Mouse (Mus musculus): ENCODE measurements around the gene Hspb8. TPM values are rescaled to one million over a fixed set of nuclear protein-coding genes. Genes with fewer than 3 reads are reported as not detected.

Hspb8 gene
- total and polyA plus RNA-seq, 3 experiments, result 0.16 TPM; not detected in 2

DNA sequence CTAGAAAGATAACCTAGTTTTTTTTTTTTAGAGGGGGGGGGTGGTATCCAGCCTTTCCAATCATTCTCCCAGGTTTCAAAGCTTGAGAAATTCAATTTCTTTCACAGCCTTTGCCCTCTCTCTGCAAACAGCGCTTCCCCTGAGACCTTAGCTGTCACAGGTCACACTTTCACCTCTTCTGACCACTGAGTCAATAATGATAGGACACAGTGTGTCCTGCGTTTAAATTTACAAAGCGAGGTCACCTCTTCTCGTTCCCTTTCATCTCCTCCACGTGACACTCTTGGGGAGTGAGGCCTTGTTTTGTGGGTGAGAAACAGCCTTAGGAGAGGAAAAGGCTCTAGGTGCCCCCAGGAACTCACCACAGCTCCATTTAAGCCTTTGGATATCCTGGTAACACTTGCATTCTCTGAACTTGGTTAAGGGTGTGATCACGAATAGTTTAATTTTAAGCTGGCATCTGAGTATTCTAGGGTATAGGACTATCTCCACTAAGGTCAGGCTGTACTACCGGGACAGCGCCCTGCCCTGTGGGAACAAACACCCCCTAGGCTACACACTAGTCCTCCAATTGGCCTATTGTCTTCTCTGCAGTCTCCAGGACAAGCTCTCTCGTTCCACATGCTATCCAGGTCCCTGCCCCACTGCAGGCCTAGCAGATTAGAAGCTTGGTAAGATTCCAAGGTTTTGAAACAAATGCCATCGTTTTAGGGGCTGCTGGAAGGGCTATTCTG is 23.1 kb upstream of the Hspb8 start:
- Histone ChIP-seq H3K4me3 (ENCODE audit: low read depth, low read length) (no peak overlapping the region), H3K27me3 (ENCODE audit: insufficient read depth, low read length) (no peaks in the 10 kb centered on the region), H3K36me3 (replicated peaks) (no peaks in the 10 kb centered on the region), H3K9me3 (replicated peaks) (peaks cover 80% of the 10 kb centered on the region), H3K4me1 (ENCODE audit: insufficient read depth, low read depth, low read length) (no peaks in the 10 kb centered on the region)
- ATAC-seq (ENCODE audit: extremely low read depth, insufficient number of reproducible peaks, low FRiP score, poor library complexity, severe bottlenecking), result no peak
- TF ChIP-seq TAL1 (conservative IDR thresholded peaks at IDR 0.05; ENCODE audit: low read depth, low read length) (no peak), GATA2 (IDR thresholded peaks at IDR 0.05; ENCODE audit: borderline replicate concordance, low read depth, low read length) (no peak), GATA1 (IDR thresholded peaks at IDR 0.05; ENCODE audit: borderline replicate concordance, low read length) (no peak), POLR2AphosphoS5 (IDR thresholded peaks at IDR 0.05; ENCODE audit: insufficient replicate concordance, low read depth, low read length) (no peak), CTCF (IDR thresholded peaks at IDR 0.05; ENCODE audit: low read depth, low read length) (no peak)
- DNase-seq (ENCODE audit: low spot score), result no peak

- Histone ChIP-seq H3K4me3 (ENCODE audit: low read depth, low read length) (no peak overlapping the region; the same call in 1 of the 2 replicates), H3K9me3 (replicated peaks) (peaks cover 78% of the 10 kb centered on the region), H3K27me3 (ENCODE audit: insufficient read depth, low read length) (no peaks in the 10 kb centered on the region), H3K36me3 (replicated peaks) (no peaks in the 10 kb centered on the region), H3K4me1 (ENCODE audit: insufficient read depth, low read depth, low read length) (no peaks in the 10 kb centered on the region)
- ATAC-seq (ENCODE audit: extremely low read depth, insufficient number of reproducible peaks, low FRiP score, poor library complexity, severe bottlenecking), result no peak
- DNase-seq (ENCODE audit: low spot score), result no peak
- no peak for TF ChIP-seq POLR2AphosphoS5 (IDR thresholded peaks at IDR 0.05; ENCODE audit: insufficient replicate concordance, low read depth, low read length)
- no peak for TF ChIP-seq GATA2 (IDR thresholded peaks at IDR 0.05; ENCODE audit: borderline replicate concordance, low read depth, low read length)
- TF ChIP-seq CTCF (IDR thresholded peaks at IDR 0.05; ENCODE audit: low read depth, low read length), result no peak
- no peak for TF ChIP-seq TAL1 (conservative IDR thresholded peaks at IDR 0.05; ENCODE audit: low read depth, low read length)
- no peak for TF ChIP-seq GATA1 (IDR thresholded peaks at IDR 0.05; ENCODE audit: borderline replicate concordance, low read length)
Observed at GRCm38 (mm10) chr5:116444517-116444916, 21.9 kb upstream of the Hspb8 start.

DNA sequence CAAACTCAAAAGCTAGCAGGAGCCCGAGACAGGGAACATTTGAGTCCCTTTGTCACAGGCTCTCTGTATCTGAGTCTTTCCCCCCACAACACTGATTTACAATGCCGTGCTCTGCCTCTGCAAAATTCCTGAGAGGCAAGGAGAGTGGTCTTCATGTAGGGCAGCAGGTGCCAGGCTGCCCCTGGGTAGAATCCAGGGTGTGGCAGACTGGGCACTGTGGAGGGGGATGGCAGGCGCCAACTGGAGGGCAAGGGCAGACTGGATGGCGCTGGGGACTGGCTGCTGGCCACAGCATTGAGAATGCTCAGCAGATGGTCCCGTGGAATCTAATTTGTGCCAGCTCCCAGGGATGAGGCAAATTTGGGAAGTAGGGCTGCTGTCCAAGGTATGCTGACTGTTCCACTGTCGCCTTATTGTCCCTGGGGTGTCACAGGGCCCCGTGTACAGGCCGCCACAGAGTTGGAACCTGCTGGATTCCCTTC is 20.8 kb upstream of the Hspb8 start:
- peaks cover 72% of the 10 kb centered on the region for H3K9me3 ChIP-seq (replicated peaks)
- DNase-seq (ENCODE audit: low spot score) (no peak), ATAC-seq (ENCODE audit: extremely low read depth, insufficient number of reproducible peaks, low FRiP score, poor library complexity, severe bottlenecking) (no peak)
- H3K36me3 ChIP-seq (replicated peaks), result no peaks in the 10 kb centered on the region
- no peaks in the 10 kb centered on the region for H3K27me3 ChIP-seq (ENCODE audit: insufficient read depth, low read length)
- no peaks in the 10 kb centered on the region for H3K4me1 ChIP-seq (ENCODE audit: insufficient read depth, low read depth, low read length)
- no peak for TF ChIP-seq GATA2 (IDR thresholded peaks at IDR 0.05; ENCODE audit: borderline replicate concordance, low read depth, low read length)
- TF ChIP-seq GATA1 (IDR thresholded peaks at IDR 0.05; ENCODE audit: borderline replicate concordance, low read length), result no peak
- no peak for TF ChIP-seq TAL1 (conservative IDR thresholded peaks at IDR 0.05; ENCODE audit: low read depth, low read length)
- no peak for TF ChIP-seq CTCF (IDR thresholded peaks at IDR 0.05; ENCODE audit: low read depth, low read length)
- no peak for TF ChIP-seq POLR2AphosphoS5 (IDR thresholded peaks at IDR 0.05; ENCODE audit: insufficient replicate concordance, low read depth, low read length)
- H3K4me3 ChIP-seq (ENCODE audit: low read depth, low read length), result no peak overlapping the region

GRCm38 (mm10) chr5:116442697-116443458 is 20.2 kb upstream of the Hspb8 start:
- H3K36me3 ChIP-seq (replicated peaks), result no peaks in the 10 kb centered on the region
- no peak overlapping the region for H3K4me3 ChIP-seq (ENCODE audit: low read depth, low read length)
- peaks cover 74% of the 10 kb centered on the region for H3K9me3 ChIP-seq (replicated peaks)
- ATAC-seq (ENCODE audit: extremely low read depth, insufficient number of reproducible peaks, low FRiP score, poor library complexity, severe bottlenecking) (no peak), DNase-seq (ENCODE audit: low spot score) (no peak)
- no peaks in the 10 kb centered on the region for H3K4me1 ChIP-seq (ENCODE audit: insufficient read depth, low read depth, low read length)
- H3K27me3 ChIP-seq (ENCODE audit: insufficient read depth, low read length), result no peaks in the 10 kb centered on the region
- no peak for TF ChIP-seq TAL1 (conservative IDR thresholded peaks at IDR 0.05; ENCODE audit: low read depth, low read length)
- TF ChIP-seq GATA2 (IDR thresholded peaks at IDR 0.05; ENCODE audit: borderline replicate concordance, low read depth, low read length), result no peak
- TF ChIP-seq GATA1 (IDR thresholded peaks at IDR 0.05; ENCODE audit: borderline replicate concordance, low read length), result no peak
- no peak for TF ChIP-seq POLR2AphosphoS5 (IDR thresholded peaks at IDR 0.05; ENCODE audit: insufficient replicate concordance, low read depth, low read length)
- TF ChIP-seq CTCF (IDR thresholded peaks at IDR 0.05; ENCODE audit: low read depth, low read length), result no peak

DNA sequence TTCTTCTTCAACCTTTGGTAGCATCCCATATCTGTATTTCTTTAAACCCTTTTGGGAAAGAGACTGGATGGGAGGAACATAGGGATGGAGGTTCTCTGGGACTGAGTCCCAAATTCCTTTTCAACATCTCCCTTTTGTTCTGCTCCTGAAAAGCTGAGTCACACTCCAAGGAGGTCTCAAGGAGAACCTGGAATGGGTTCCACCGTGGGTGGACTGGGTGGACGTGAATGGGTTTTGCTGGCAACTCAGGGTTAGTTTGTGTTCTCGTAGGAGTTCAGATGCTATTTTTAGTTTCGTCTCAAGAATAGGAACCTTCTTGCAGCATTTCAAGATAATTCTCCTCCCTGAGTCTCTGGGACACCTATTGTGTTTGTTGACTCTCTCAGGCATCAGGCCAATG is 17.6 kb upstream of the Hspb8 start:
- Histone ChIP-seq H3K36me3 (replicated peaks) (no peaks in the 10 kb centered on the region), H3K4me1 (ENCODE audit: insufficient read depth, low read depth, low read length) (no peaks in the 10 kb centered on the region), H3K4me3 (ENCODE audit: low read depth, low read length) (no peak overlapping the region), H3K27me3 (ENCODE audit: insufficient read depth, low read length) (no peaks in the 10 kb centered on the region), H3K9me3 (replicated peaks) (peaks cover 76% of the 10 kb centered on the region)
- TF ChIP-seq TAL1 (conservative IDR thresholded peaks at IDR 0.05; ENCODE audit: low read depth, low read length), result no peak
- no peak for TF ChIP-seq CTCF (IDR thresholded peaks at IDR 0.05; ENCODE audit: low read depth, low read length)
- no peak for TF ChIP-seq POLR2AphosphoS5 (IDR thresholded peaks at IDR 0.05; ENCODE audit: insufficient replicate concordance, low read depth, low read length)
- TF ChIP-seq GATA2 (IDR thresholded peaks at IDR 0.05; ENCODE audit: borderline replicate concordance, low read depth, low read length), result no peak
- no peak for TF ChIP-seq GATA1 (IDR thresholded peaks at IDR 0.05; ENCODE audit: borderline replicate concordance, low read length)
- ATAC-seq (ENCODE audit: extremely low read depth, insufficient number of reproducible peaks, low FRiP score, poor library complexity, severe bottlenecking), result no peak
- DNase-seq (ENCODE audit: low spot score), result no peak

GRCm38 (mm10) chr5:116438328-116438727 is 15.7 kb upstream of the Hspb8 start:
- DNase-seq (ENCODE audit: low spot score), result no peak

More at GRCm38 (mm10) chr5:116438328-116438727, 15.7 kb upstream of the Hspb8 start:
- Histone ChIP-seq H3K36me3 (replicated peaks) (no peaks in the 10 kb centered on the region), H3K4me1 (ENCODE audit: insufficient read depth, low read depth, low read length) (no peaks in the 10 kb centered on the region), H3K27me3 (ENCODE audit: insufficient read depth, low read length) (no peaks in the 10 kb centered on the region), H3K9me3 (replicated peaks) (peaks cover 77% of the 10 kb centered on the region), H3K4me3 (ENCODE audit: low read depth, low read length) (no peak overlapping the region)
- no peak for ATAC-seq (ENCODE audit: extremely low read depth, insufficient number of reproducible peaks, low FRiP score, poor library complexity, severe bottlenecking)
- TF ChIP-seq CTCF (IDR thresholded peaks at IDR 0.05; ENCODE audit: low read depth, low read length), result no peak
- TF ChIP-seq TAL1 (conservative IDR thresholded peaks at IDR 0.05; ENCODE audit: low read depth, low read length), result no peak
- TF ChIP-seq POLR2AphosphoS5 (IDR thresholded peaks at IDR 0.05; ENCODE audit: insufficient replicate concordance, low read depth, low read length), result no peak
- TF ChIP-seq GATA2 (IDR thresholded peaks at IDR 0.05; ENCODE audit: borderline replicate concordance, low read depth, low read length), result no peak
- no peak for TF ChIP-seq GATA1 (IDR thresholded peaks at IDR 0.05; ENCODE audit: borderline replicate concordance, low read length)
